Mouse (Mus musculus): ENCODE data around the gene Lmbr1l. TPM values are rescaled to one million over a fixed set of nuclear protein-coding genes. Genes with fewer than 3 reads are reported as not detected.

Gene Lmbr1l
- polyA plus RNA-seq (2015; fragmentation: Nextera tagmentation; extraction: Ambion mirVana) = 11.6 and 13.0 TPM in 2 replicates

DNA sequence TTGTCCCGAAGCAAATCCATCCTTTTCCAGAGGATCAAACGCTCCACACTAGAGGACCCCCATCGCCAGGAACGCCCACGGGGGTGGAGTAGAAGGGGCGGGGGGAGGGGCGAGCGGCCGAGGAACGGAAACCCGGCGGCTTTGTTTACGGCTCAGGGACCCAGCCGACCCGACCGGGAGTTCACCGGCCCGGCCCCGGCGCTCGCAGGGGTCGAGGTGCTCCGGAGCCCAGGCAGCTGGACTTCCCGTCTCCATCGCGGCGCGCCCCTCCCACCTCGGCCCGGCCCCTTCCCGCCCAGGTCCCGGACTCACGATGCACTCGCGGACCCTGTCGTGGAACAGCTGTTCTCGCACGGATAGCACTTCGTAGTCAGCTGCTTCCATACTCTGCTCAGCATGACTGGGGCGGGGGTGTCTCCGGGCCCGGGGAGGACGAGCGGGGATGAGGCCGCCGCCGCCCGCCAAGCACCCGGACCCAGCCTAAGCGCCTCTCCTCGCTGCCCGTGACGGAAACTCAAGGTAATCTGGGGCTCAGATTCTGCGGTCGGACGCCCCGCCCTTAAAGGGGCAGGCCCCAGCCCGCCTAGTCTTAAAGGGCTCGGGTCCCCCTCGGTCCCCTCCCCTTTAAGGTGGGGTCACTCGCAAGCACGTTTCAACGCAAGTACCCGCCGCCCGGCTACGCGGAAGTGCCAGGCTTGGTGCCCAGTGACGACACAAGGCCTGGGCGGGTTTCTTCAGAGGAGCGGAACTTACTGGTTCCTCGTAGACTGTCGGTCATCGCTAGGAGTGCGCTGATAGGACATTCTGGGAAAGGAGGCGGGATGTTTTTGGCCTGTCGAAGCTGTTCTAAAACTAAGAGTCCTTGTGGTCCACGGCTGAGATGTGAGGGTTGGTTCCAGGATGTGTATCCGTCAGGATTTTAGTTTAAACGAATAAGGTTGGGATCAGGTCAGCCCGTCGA is at the start of gene Lmbr1l:
Gene Lmbr1l (minus strand): TSS at position 694 of the 961 bp plus-strand sequence.
- H3K9ac ChIP-seq (ENCODE audit: low read depth, low read length) = peak within 1 kb of the TSS; percentile 88
- peaks cover 10% of the 10 kb centered on the region; the same call in 1 of the 2 replicates for H3K36me3 ChIP-seq (ENCODE audit: insufficient read depth, low read length)
- peak within 1 kb of the TSS; percentile 73 for H3K4me2 ChIP-seq (ENCODE audit: low read length)
- peak within 1 kb of the TSS; percentile 88 for H3K4me3 ChIP-seq (replicated peaks; ENCODE audit: low read depth, low read length)
- no peak for TF ChIP-seq CTCF (IDR thresholded peaks at IDR 0.05; ENCODE audit: low read depth)
- peak; percentile 98 for ATAC-seq (replicated peaks; ENCODE audit: low FRiP score, low read depth)
- peak; percentile 99 for DNase-seq (ENCODE audit: low spot score)
- no peaks in the 10 kb centered on the region for H3K27me3 ChIP-seq (ENCODE audit: insufficient read depth, low read length)
- H3K9me3 ChIP-seq (replicated peaks; ENCODE audit: low read length) = no peaks in the 10 kb centered on the region
- H3K4me1 ChIP-seq (replicated peaks; ENCODE audit: insufficient read depth, low read length) = peaks cover 8% of the 10 kb centered on the region; the same call in 1 of the 2 replicates
- WGBS = under 1% methylated on average over 82 of the region's 82 CpGs
- peak within 1 kb of the TSS; percentile 97 for H3K27ac ChIP-seq

DNA sequence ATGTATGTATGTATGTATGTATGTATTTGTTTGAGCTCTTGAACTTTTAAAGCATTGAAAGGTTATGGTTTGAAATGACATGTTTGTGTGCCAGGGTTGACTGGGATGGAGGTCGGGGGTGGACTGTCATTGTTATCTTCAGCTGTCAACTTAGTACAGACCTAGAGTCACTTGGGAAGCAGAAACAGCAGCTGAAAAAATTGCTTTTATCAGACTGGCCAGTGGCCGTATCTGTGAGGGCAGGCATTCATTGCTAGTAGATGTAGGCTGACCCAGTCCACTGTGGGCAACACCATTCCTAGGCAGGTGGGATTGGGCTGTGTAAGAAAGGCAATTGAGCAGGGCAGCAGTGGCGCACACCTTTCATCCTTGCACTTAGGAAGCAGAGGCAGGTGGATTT is 41.5 kb upstream of the Lmbr1l start:
- H3K9me3 ChIP-seq (replicated peaks; ENCODE audit: low read length) = no peaks in the 10 kb centered on the region
- no peak overlapping the region for H3K4me3 ChIP-seq (replicated peaks; ENCODE audit: low read depth, low read length)
- ATAC-seq (replicated peaks; ENCODE audit: low FRiP score, low read depth) (no peak), DNase-seq (ENCODE audit: low spot score) (no peak)
- H3K9ac ChIP-seq (ENCODE audit: low read depth, low read length) = no peak overlapping the region
- WGBS = 75% methylated on average over 3 of the region's 3 CpGs
- no peaks in the 10 kb centered on the region for H3K27me3 ChIP-seq (ENCODE audit: insufficient read depth, low read length)
- H3K4me2 ChIP-seq (ENCODE audit: low read length) = no peak overlapping the region
- H3K4me1 ChIP-seq (replicated peaks; ENCODE audit: insufficient read depth, low read length) = no peaks in the 10 kb centered on the region
- TF ChIP-seq CTCF (IDR thresholded peaks at IDR 0.05; ENCODE audit: low read depth) = no peak
- no peak overlapping the region for H3K27ac ChIP-seq
- no peaks in the 10 kb centered on the region for H3K36me3 ChIP-seq (ENCODE audit: insufficient read depth, low read length)

GRCm38 (mm10) chr15:98958901-98959420 is 40.9 kb upstream of the Lmbr1l start:
- Histone ChIP-seq H3K4me2 (ENCODE audit: low read length) (no peak overlapping the region), H3K9me3 (replicated peaks; ENCODE audit: low read length) (no peaks in the 10 kb centered on the region), H3K27ac (no peak overlapping the region), H3K27me3 (ENCODE audit: insufficient read depth, low read length) (no peaks in the 10 kb centered on the region), H3K9ac (ENCODE audit: low read depth, low read length) (no peak overlapping the region), H3K36me3 (ENCODE audit: insufficient read depth, low read length) (no peaks in the 10 kb centered on the region), H3K4me3 (replicated peaks; ENCODE audit: low read depth, low read length) (no peak overlapping the region), H3K4me1 (replicated peaks; ENCODE audit: insufficient read depth, low read length) (no peaks in the 10 kb centered on the region)
- 90% methylated on average over 4 of the region's 4 CpGs for WGBS
- TF ChIP-seq CTCF (IDR thresholded peaks at IDR 0.05; ENCODE audit: low read depth) = no peak
- ATAC-seq (replicated peaks; ENCODE audit: low FRiP score, low read depth) = no peak
- DNase-seq (ENCODE audit: low spot score) = no peak

- Histone ChIP-seq H3K4me2 (ENCODE audit: low read length) (no peak overlapping the region), H3K9me3 (replicated peaks; ENCODE audit: low read length) (no peaks in the 10 kb centered on the region)
These were observed 39.4 kb upstream of the Lmbr1l start for GRCm38 (mm10) chr15:98957475-98957874.

GRCm38 (mm10) chr15:98956000-98956399 is 38.0 kb upstream of the Lmbr1l start:
- Histone ChIP-seq H3K9ac (ENCODE audit: low read depth, low read length) (no peak overlapping the region), H3K9me3 (replicated peaks; ENCODE audit: low read length) (no peaks in the 10 kb centered on the region), H3K4me2 (ENCODE audit: low read length) (no peak overlapping the region), H3K4me1 (replicated peaks; ENCODE audit: insufficient read depth, low read length) (peaks cover 7% of the 10 kb centered on the region), H3K27ac (no peak overlapping the region), H3K27me3 (ENCODE audit: insufficient read depth, low read length) (no peaks in the 10 kb centered on the region), H3K36me3 (ENCODE audit: insufficient read depth, low read length) (no peaks in the 10 kb centered on the region), H3K4me3 (replicated peaks; ENCODE audit: low read depth, low read length) (no peak overlapping the region)
- ATAC-seq (replicated peaks; ENCODE audit: low FRiP score, low read depth) (no peak), DNase-seq (ENCODE audit: low spot score) (no peak)
- 90% methylated on average over 4 of the region's 4 CpGs for WGBS
- TF ChIP-seq CTCF (IDR thresholded peaks at IDR 0.05; ENCODE audit: low read depth) = no peak

More at GRCm38 (mm10) chr15:98957475-98957874, 39.4 kb upstream of the Lmbr1l start:
- Histone ChIP-seq H3K4me3 (replicated peaks; ENCODE audit: low read depth, low read length) (no peak overlapping the region), H3K9ac (ENCODE audit: low read depth, low read length) (no peak overlapping the region), H3K27me3 (ENCODE audit: insufficient read depth, low read length) (no peaks in the 10 kb centered on the region), H3K36me3 (ENCODE audit: insufficient read depth, low read length) (no peaks in the 10 kb centered on the region), H3K27ac (no peak overlapping the region), H3K4me1 (replicated peaks; ENCODE audit: insufficient read depth, low read length) (no peaks in the 10 kb centered on the region)
- DNase-seq (ENCODE audit: low spot score) (no peak), ATAC-seq (replicated peaks; ENCODE audit: low FRiP score, low read depth) (no peak)
- 66% methylated on average over 5 of the region's 5 CpGs for WGBS
- no peak for TF ChIP-seq CTCF (IDR thresholded peaks at IDR 0.05; ENCODE audit: low read depth)

- no peak for DNase-seq (ENCODE audit: low spot score)
- ATAC-seq (replicated peaks; ENCODE audit: low FRiP score, low read depth) = no peak
- peaks cover 7% of the 10 kb centered on the region for H3K4me1 ChIP-seq (replicated peaks; ENCODE audit: insufficient read depth, low read length)
- no peak overlapping the region for H3K4me3 ChIP-seq (replicated peaks; ENCODE audit: low read depth, low read length)
- H3K4me2 ChIP-seq (ENCODE audit: low read length) = no peak overlapping the region
- H3K9me3 ChIP-seq (replicated peaks; ENCODE audit: low read length) = no peaks in the 10 kb centered on the region
- H3K9ac ChIP-seq (ENCODE audit: low read depth, low read length) = no peak overlapping the region
- no peak overlapping the region for H3K27ac ChIP-seq
- TF ChIP-seq CTCF (IDR thresholded peaks at IDR 0.05; ENCODE audit: low read depth) = no peak
- 87% methylated on average over 4 of the region's 4 CpGs for WGBS
- no peaks in the 10 kb centered on the region for H3K36me3 ChIP-seq (ENCODE audit: insufficient read depth, low read length)
- no peaks in the 10 kb centered on the region for H3K27me3 ChIP-seq (ENCODE audit: insufficient read depth, low read length)
These were observed 37.3 kb upstream of the Lmbr1l start for GRCm38 (mm10) chr15:98955324-98955723.
